Mouse (Mus musculus) Muller cell, postnatal 12 days (primary cell): ENCODE data around the gene Gm17662.

Source experiments
- DNase-seq: peaks from one replicate; pipeline ENCODE4 v3.0.0-alpha.2; 2015; ENCODE audit errors: inconsistent ontology term

The Gm17662 gene

DNA sequence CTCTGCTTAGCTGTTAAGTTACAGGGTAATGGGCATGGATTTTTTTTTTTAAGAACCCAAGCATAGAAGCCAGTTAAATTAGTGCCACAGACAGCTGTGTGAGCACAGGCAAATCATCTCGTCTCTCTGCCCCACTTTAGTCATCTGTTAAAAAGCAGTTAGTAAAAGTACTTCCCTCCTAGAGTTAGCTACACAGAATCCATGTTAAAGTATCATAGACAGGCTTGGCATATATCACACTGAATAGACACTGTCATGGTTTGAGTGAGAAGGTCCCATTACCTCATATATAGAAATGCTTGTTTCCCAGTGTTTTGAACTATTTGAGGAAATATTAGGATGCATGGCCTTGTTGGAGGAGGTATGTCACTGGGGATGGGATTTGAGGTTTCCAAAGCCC, at the start of gene Gm17662:
Gene Gm17662, plus strand, starts transcription at position 301 of the 400 bp plus-strand sequence.
- DNase-seq: no peak

DNA sequence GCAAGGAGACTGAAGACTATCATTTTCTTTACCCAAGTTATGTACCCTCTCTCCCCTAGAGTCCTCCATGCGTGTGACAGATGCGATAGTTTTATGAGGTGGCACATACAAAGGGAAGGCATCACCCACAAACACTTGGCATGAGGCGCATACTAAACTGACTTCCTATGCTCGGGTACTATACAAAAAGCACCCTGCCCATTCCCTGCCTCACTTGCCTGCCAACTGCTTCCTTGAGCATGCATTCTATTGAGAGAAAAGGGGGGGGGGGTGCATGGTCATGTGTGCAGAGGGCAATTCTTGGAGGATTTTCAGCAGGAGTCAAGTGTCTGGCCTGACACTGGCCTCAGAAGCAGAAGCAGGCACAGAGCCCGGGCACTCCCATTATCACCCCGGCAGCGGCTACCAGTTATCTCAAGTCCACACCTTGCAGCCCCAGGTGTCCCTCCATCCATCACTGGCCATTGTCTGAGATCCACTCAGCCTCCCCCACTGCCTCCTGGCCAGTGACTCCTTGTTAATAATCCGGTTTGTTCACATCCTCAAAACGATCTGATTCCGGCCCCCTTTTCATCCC, 46.3 kb upstream of the Gm17662 start:
- no peak for DNase-seq

DNA sequence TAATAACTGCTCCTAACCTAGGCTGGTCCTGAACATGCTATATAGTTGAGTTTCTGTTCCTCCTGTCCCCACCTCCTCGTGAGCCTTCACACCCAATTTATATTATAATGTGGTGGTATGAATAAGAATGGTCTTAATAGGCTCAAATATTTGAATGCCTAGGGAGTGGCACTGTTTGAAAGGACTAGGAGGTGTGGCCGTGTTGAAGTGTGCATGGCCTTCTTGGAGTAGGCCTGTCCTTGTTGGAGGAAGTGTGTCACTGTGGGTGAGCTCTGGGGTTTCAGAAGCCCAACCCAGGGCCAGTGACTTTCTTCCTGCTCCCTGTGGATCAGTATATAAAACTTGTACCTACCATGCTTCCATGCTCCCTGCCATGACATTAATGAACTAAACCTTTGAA, 43.5 kb upstream of the Gm17662 start:
- no peak for DNase-seq

DNA sequence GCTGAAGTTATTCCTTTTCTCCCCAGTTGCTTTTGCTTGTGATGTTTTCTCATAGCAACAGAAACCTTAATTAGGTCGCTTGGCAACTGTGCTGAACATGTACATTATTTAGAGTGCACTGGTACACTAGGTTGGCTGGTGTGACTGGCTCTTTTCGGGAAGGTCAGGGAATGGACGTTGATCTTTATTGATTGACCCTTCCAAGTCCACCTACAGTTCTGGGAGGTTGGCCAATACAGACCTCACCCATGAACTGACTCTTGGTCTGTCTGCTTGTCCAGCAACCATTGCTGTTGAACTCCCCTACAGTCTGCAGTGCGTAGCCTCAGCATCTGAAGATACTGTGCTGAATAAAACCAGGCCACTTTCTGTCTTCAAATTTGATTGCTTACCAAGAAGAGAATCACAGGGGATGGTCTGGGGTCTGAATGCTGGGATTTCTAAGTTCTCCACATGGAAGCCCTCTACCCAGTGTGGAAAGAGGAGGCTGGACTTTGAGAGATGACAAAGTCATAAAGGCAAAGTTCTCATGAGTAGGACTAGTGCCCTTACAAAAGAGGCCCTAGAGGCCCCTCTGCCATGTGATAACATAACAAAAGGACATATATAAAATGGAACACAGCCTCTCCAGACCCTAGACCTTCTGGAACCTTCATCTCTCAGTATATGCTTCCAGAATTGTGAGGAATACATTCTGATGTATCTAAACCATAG, 40.5 kb upstream of the Gm17662 start:
- DNase-seq: no peak

DNA sequence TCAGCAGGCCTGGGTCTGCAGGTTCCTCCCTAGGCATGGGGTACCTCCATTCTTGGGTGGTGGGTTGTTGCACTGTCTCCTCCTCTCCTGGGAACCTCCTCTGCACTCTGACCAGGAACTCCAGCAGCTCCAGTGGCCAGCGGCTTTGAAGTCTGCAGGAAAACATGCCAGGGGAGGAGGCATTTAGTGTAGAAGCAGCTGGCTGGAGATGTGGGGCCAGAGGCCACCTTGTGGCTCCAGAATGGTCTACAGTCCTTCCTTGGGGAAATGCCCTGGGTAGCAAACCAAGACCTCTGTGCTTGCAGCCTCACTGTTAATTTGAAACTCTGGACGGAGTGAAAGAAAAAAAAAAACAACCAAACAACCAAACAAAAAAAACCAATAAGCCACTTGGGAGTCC, 39.6 kb upstream of the Gm17662 start:
- DNase-seq: no peak

DNA sequence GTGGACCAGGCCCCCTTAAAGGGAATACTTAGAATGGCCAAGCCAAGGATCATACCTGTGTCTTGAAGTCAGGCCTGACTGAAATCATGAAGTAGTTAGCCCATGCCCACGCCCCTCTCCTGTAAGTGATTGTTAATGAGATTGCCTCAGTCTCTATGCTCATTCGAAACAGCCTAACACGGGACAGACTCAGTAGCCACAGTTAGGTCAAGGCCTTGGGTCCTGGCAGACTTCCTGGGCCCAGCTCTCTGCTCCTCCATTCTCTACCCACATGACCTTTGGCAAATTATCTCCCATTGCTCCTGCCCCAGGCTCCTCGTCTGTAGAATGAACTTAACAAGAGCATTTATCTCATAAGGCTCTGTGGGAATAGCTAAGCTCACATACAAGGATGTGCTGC, 38.1 kb upstream of the Gm17662 start:
- DNase-seq: no peak

DNA sequence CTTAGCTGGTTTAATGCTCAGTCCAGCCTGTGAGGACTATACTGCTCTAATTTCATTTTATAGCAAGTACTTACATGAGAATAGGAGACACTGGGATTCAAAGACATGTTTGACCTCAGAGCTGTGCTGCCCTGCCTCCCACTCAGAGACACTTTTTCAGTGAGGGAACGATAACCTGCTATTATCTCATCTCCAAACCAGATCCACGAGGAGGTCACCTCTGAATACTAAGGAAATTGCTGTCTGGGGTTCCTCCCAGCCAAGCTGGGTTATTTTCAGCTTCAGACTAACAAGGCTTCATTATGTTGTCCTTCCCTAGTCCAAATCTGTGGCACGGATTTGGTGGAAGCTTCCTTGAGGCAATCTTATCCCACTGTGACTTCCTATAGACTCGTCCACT, 37.2 kb upstream of the Gm17662 start:
- DNase-seq: no peak

DNA sequence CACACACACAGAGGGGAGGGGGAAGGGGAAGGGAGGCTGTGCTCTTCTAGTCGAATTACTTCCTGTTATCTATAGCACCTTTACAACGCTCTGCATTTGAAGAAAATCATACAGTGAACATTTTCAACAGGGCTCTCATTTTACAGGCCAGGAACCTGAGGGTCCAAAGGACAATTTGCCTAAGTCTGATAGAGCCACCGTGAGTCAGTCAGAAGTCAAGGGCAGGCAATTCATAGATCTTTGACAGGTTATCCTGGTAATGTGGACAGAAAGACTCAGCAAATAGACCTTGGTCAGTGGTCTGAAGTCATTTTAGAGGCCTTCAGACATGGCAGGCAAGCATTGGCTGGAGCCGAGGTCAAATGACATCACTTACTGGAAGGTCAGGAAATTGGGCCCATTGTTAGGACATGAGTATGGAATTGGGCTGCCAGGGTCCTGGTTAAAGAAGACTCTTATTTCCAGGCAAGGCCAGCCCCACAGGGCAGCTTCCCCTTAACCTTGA, 33.5 kb upstream of the Gm17662 start:
- DNase-seq: no peak

DNA sequence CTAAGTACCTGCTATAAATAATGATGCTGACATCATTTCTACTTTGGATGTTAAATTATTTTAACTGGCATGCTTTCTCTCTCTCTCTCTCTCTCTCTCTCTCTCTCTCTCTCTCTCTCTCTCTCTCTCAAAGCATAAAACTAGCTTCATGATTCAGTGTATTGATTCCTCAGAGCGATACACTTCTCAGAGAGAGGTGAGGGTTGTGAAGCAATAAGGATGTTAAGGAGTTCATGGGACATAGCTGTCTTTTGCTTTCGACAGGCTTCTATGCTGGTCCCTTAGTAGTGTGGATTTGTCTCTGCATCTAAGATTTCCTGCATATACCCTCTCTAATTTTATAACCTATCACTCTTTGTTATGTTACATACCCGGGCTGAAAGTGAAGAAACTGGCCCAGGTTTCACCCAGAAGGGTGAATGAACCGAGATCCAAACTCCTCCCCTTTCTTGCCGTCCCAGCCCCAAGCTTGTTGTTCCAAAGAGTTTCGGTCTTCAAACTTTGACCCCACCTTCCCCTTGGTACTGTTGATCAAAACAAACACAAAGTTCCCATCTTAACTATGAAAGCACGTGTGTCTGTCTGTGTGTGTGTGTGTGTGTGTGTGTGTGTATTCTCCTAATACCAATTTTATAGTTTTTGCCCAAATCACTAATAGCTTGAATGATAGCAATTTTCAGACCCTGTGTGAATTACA, 32.6 kb upstream of the Gm17662 start:
- DNase-seq: no peak

DNA sequence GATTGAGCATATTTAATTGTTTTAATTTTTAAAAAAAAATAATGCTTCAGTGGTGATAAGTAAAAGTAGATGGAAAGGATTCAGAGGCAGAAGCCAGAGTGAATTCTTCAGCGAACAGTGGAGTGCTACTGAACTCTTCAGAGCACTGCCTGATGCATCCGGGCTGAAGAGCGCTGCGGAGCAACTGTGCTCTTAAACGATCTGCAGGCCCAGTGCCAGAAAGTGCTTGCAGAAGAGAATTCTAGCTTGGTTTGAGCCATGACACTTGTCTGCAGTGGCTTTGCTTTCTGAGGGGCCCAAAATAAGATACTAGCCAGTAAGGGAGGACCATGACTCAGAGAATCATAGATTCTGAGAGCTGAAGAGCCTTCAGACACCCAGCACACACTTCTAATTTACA, 28.2 kb upstream of the Gm17662 start:
- DNase-seq: no peak

DNA sequence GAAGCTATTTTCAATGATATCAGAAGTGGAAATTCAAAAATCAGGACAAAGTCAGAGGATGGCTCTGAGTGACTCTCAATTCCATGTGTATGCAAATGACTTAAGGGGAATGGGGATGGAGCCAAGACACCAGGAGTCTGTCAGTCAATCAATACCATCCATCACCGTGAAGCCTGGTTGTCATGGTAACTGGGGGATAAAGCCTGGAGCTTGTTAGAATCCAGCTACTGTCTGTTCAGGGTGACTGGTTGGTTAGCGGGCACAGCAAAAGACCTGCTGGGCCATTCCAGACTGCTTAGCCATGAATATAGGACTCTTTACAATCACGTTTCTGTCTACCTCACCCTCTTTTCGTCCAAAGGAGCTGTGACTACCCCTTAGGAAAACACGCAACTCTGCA, 22.0 kb upstream of the Gm17662 start:
- no peak for DNase-seq

DNA sequence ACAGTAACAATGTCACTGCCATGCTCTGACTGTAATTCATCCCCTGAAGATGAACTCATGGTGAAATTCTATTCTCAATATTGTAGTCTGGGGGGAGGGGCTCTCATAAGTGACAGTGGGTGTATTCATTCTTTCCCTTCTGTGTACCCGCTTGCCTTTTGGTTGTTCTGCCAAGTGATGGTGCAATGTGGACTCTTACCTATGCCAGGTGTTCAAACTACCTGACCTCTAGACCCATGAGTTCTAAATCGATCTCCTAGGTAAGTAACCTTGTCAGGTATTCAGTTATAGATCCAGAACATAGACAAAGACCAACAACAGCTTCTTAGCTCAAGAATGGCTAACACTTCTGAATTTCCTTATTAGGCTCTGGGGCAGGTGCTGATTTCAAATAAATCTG, 18.8 kb upstream of the Gm17662 start:
- no peak for DNase-seq

DNA sequence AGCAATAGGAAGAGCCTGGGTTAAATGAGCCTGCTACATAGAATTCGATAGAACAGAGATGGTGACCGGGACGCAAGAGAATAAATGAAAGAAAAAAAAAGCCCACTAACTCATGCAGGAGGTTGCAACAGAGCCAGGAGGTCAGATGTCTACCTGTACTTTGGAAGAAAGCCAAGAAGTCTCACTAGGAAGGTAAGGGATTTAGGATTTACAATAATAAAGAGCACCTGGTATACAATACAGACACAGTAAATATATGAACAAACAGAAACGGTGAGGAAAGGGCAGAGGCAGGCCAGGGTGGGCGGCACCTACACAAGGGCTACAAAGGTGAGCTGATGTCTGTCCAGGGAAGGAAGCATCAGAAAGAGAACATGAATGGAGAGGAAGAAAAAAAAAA, 14.9 kb upstream of the Gm17662 start:
- no peak for DNase-seq

DNA sequence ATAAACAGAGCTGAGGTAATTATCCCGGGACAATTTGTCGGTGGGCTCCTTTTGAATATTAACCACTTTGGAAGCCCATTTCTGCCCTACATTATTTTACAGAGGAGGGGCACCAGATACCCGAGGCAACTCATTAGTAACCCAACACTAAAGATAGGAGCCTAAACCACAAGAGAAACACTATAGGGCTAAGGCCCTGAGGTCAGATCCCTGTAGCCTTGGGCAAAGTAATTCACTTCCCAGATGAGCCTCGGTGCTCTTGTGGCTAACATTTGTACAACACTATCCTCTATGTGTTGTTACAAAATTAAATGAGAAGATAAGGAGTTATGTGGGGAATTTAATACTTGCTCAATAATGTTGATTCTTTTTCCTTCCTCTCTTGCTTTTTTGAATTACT, 13.6 kb upstream of the Gm17662 start:
- DNase-seq: no peak

DNA sequence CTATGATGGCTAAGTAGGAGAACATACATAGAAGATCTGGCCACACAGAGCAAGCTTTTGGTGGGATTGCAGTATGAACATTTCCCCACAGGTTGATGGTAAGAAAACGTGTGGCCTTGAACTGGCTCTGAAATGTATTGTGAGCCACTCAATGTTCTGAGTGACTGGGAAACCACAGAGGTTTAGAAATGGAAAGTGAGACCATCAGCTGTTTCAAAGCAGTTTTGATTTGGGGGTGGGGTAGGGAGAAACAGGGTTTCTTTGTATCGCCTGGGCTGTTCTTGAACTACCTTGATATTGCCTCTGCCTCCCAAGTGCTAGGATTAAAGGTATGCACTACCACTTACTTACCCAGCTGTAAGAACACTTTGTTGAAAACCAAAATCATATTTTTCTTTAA, 1.9 kb upstream of the Gm17662 start:
- DNase-seq: no peak

DNA sequence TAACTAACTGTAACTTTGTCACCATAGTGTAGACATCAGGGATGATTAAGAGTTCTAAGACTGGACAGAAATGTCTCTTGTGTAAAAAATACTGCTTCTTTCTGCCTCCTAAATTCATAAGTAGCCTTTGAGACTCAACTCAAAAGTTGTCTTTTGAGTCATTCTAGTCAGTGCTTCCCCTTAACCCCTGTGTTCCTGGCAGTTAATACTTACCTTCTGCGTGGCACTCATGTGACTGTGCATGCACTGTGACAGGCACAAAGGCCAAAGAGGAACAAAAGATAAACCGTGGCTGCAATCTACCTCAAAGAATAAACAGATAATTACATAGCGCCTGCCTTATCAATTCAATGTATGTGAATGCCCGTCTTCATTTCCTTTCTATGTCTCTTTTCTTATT, 694 bp downstream of the Gm17662 start:
- DNase-seq: no peak

DNA sequence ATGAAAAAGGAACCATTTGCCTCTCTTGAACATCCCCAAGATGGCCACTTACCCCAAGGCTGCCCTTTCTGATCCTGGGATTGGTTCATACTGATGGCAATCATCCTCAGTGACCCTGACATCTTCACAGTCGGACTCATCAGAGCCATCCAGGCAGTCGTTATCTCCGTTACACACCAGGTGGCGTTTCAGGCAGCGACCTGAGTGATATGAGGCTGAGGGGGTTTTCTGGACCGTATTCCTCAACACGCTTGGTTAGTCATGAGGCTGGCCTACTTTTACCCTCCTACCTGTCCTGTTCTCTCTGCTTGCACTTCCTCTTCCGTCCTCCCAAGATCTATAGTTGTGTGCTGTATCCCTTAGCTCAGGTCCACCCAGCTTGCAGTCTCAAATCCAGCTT, 4.1 kb downstream of the Gm17662 start:
- DNase-seq: no peak

DNA sequence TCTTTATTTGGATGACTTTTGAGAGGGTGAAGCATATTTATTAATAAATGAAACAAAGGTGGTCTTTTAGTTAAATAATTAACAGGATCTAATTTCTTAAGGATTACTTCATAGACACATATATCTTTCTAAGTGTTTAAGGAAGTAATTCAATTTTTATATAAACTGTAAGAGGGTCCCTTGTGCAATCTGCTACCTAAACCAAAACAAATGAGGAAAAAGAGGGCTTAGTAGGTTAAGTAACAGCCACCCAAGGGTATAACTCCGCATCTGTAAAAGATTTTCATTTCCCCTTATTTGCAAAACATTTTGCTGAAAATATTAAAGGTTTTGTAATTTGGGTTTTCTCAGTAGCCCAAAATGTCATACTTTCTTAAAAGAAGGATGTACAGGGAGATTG, 7.3 kb downstream of the Gm17662 start:
- DNase-seq: no peak

DNA sequence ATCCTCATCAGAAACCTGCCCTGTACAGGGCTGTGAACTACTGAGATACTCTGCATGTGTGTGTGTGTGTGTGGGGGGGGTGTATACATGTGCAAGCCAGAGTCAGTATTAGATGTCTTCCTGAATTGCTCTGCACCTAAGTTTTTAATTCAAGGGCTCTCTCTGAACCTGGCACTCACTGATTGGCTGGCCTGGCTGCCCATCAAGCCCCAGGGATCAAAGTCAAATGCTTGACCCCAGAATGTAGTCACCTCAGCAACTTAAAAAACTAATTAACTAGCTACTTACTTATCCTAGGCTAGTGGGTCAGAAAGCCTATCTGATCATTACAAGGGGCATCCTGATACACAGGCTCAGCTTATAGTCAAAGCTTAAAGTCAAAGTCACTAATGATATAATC, 12.5 kb downstream of the Gm17662 start:
- no peak for DNase-seq

DNA sequence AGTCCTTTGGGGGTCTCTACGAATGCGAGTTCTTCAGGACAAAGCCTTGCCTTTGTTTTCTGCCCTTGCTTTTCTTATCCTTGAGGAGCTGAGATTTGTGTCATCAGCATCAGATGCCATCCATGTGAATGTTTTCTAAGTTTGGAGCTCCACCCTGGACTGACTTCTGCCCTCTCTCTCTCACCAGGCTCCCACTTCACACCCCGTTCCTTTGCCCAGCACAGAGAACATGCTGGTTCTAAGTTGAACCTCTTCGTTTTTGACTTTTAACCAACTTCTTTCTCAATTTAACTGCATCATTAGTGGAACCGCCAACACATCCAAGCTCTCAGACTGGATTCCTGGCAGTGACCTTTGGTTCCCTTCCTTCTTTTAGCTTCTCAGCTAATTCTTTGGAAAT, 13.1 kb downstream of the Gm17662 start:
- no peak for DNase-seq

DNA sequence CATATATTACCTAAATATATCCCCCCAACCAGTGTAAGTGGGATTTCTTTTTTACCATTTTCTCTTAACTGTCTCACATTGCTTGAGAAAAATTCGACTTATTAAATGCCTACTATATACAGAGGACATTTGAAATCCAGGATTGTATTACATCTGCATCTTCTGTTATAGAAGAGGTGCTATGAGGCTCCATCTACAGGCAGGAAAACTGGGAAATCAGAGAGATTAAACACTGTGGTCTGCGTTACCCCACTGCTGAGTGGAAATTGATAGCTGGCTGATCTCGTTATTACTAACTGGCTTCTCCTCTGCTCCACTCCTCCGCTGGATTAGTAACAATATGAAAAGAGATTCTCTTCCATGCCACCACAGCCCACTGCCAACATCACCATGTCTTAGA, 18.7 kb downstream of the Gm17662 start:
- no peak for DNase-seq

DNA sequence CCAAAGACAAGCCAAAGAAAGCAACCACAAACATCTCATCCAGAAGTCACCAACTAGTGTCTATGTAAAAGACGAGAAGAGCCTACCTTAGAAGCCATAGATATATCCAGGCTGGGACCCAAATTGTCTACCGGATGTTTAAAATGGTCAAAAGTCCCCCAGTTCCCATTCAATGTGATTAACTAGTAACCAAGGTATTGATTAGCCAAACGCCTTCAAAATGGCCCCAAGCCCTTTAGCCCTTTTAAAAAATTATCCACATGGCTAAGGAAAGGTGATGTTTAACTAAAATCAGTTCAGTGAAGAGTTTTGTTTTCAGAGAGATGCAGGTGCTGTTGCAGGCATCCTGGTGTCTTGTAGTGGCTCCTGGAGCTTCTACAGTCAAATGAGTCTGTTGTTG, 19.2 kb downstream of the Gm17662 start, which contains the start of gene C8a:
Gene C8a, minus strand, starts transcription at position 76 of the 400 bp plus-strand sequence.
- no peak for DNase-seq

DNA sequence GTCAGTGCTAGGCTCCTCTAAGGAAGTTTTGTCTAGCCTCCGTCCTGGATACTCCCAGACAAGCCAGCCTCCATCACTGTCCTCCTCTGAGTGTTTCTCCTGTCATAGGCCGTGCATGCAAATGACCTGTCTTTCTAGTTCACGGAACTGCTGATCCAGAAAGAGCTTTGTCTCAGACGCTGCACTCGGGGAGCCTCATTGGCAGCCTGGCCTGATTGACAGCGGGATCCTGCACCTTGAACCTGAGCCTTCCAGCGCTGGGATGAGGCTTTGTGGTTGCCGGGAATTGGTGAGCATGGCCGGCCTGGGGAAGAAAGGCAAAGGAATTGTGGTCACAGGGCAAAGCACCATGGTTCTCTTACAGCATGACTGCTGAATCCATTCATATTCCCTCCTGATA, 30.4 kb downstream of the Gm17662 start:
- DNase-seq: no peak
